Mouse (Mus musculus): ENCODE data around the gene Rfx2. TPM values are rescaled to one million over a fixed set of nuclear protein-coding genes. Genes with fewer than 3 reads are reported as not detected.

The Rfx2 gene
- polyA plus RNA-seq, 1 experiment = 13.6 TPM

DNA sequence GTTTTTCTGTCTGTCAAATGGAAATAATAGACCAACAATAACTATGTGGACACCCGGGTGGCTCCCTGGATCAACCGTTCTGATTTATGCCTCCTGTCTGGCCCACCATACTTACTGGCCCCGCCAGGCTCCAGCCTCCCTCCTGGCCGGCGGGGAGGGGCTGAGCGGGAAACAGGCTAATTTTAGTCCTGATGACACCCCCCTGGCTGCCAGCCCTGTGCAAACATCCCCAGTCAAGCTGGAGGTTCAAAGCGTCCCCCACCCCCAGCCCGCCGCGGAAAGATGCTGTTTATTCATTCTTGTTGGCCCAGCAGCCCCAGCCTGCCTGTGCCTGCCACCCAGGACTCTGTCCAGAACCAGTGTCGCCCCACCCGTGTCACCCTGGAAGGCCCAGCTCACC, 102.7 kb downstream of the Rfx2 start:
- Histone ChIP-seq H3K36me3 (ENCODE audit: control insufficient read depth, insufficient read depth, low read length) (peaks cover 5% of the 10 kb centered on the region; the same call in 1 of the 2 replicates), H3K4me3 (ENCODE audit: extremely low read depth, insufficient read depth, insufficient read length) (no peak overlapping the region), H3K4me1 (ENCODE audit: control insufficient read depth, insufficient read depth, insufficient read length) (no peaks in the 10 kb centered on the region), H3K27me3 (ENCODE audit: control insufficient read depth, insufficient read depth, low read length) (no peaks in the 10 kb centered on the region), H3K27ac (ENCODE audit: insufficient read depth, low read length) (no peak overlapping the region)
- WGBS = 37% methylated on average over 12 of the region's 12 CpGs
- TF ChIP-seq CTCF (IDR thresholded peaks at IDR 0.05; ENCODE audit: extremely low read depth, insufficient read depth, insufficient read length, insufficient replicate concordance) (no peak), POLR2A (IDR thresholded peaks at IDR 0.05; ENCODE audit: low read depth, low read length) (no peak)
- no peak for DNase-seq (ENCODE audit: low read depth in 1 of 2, low spot score in 2 of 2)

DNA sequence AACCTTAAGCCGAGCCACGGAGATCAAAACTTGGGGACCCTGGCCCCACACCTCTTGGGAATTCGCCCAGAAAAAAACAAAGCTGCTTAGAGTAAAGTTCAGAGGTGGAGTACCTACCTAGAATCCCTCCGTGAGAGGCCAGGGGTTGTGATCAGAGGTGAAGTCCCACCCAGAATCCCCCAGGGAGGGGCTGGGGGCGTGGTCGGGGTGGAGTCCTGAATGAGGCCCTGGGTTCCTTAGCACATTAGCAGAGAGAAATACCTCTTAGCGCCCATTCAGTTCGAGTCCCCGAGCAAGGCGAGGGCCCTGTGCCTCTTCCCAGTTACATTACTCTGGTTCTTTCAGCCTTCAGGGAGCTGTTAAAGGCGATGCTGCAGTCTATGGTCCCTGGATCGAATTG, 103.2 kb downstream of the Rfx2 start:
- Histone ChIP-seq H3K27ac (ENCODE audit: insufficient read depth, low read length) (no peak overlapping the region), H3K4me1 (ENCODE audit: control insufficient read depth, insufficient read depth, insufficient read length) (no peaks in the 10 kb centered on the region), H3K27me3 (ENCODE audit: control insufficient read depth, insufficient read depth, low read length) (no peaks in the 10 kb centered on the region), H3K36me3 (ENCODE audit: control insufficient read depth, insufficient read depth, low read length) (peaks cover 9% of the 10 kb centered on the region), H3K4me3 (ENCODE audit: extremely low read depth, insufficient read depth, insufficient read length) (no peak overlapping the region)
- DNase-seq (ENCODE audit: low read depth in 1 of 2, low spot score in 2 of 2) = no peak
- TF ChIP-seq POLR2A (IDR thresholded peaks at IDR 0.05; ENCODE audit: low read depth, low read length) = no peak
- TF ChIP-seq CTCF (IDR thresholded peaks at IDR 0.05; ENCODE audit: extremely low read depth, insufficient read depth, insufficient read length, insufficient replicate concordance) = no peak
- WGBS = 33% methylated on average over 12 of the region's 12 CpGs

GRCm38 (mm10) chr17:56727029-56727649, 103.7 kb downstream of the Rfx2 start:
- H3K36me3 ChIP-seq (ENCODE audit: control insufficient read depth, insufficient read depth, low read length) = peaks cover 10% of the 10 kb centered on the region
- no peak overlapping the region for H3K4me3 ChIP-seq (ENCODE audit: extremely low read depth, insufficient read depth, insufficient read length)
- DNase-seq (ENCODE audit: low read depth in 1 of 2, low spot score in 2 of 2) = no peak
- H3K27me3 ChIP-seq (ENCODE audit: control insufficient read depth, insufficient read depth, low read length) = no peaks in the 10 kb centered on the region
- 54% methylated on average over 7 of the region's 7 CpGs for WGBS
- no peak overlapping the region for H3K27ac ChIP-seq (ENCODE audit: insufficient read depth, low read length)
- TF ChIP-seq CTCF (IDR thresholded peaks at IDR 0.05; ENCODE audit: extremely low read depth, insufficient read depth, insufficient read length, insufficient replicate concordance) (no peak), POLR2A (IDR thresholded peaks at IDR 0.05; ENCODE audit: low read depth, low read length) (no peak)
- H3K4me1 ChIP-seq (ENCODE audit: control insufficient read depth, insufficient read depth, insufficient read length) = no peaks in the 10 kb centered on the region

Other genes starting within 250 kb of the Rfx2 start
- gene Safb2, start 246.4 kb downstream of the Rfx2 start, polyA plus RNA-seq (2012; rRNA removed) = 152 and 157 TPM in 2 replicates
- gene Safb, start 246.2 kb downstream of the Rfx2 start, polyA plus RNA-seq (2012; rRNA removed) = 103 and 105 TPM in 2 replicates
- 101 and 140 TPM in 2 replicates for gene 2410015M20Rik, start 221.2 kb downstream of the Rfx2 start, polyA plus RNA-seq (2012; rRNA removed)
- 2,050 and 3,346 TPM in 2 replicates for gene Rpl36, start 217.6 kb downstream of the Rfx2 start, polyA plus RNA-seq (2012; rRNA removed)
- gene Lonp1, start 204.1 kb downstream of the Rfx2 start, polyA plus RNA-seq (2012; rRNA removed) = 35.2 and 44.9 TPM in 2 replicates
- gene Catsperd, start 202.9 kb downstream of the Rfx2 start, polyA plus RNA-seq (2012; rRNA removed) = 0.14 and 0.28 TPM in 2 replicates
- 72.6 and 89.6 TPM in 2 replicates for gene Ranbp3, start 157.7 kb downstream of the Rfx2 start, polyA plus RNA-seq (2012; rRNA removed)
- 181 and 252 TPM in 2 replicates for gene Ndufa11, start 113.2 kb downstream of the Rfx2 start, polyA plus RNA-seq (2012; rRNA removed)
- 20.3 and 33.9 TPM in 2 replicates for gene Vmac, start 113.0 kb downstream of the Rfx2 start, polyA plus RNA-seq (2012; rRNA removed)
- 1.3 and 2.4 TPM in 2 replicates for gene Nrtn, start 73.5 kb downstream of the Rfx2 start, polyA plus RNA-seq (2012; rRNA removed)
- 98.4 and 128 TPM in 2 replicates for gene Dus3l, start 66.3 kb downstream of the Rfx2 start, polyA plus RNA-seq (2012; rRNA removed)
- 3.3 and 4.7 TPM in 2 replicates for gene Prr22, start 60.8 kb downstream of the Rfx2 start, polyA plus RNA-seq (2012; rRNA removed)
- gene Acsbg2, start 43.4 kb upstream of the Rfx2 start, polyA plus RNA-seq (2012; rRNA removed) = not detected in 2 replicates
- gene 1700061G19Rik, start 44.5 kb upstream of the Rfx2 start, polyA plus RNA-seq (2012; rRNA removed) = 0.09 and 0.21 TPM in 2 replicates
- 36.2 and 46.1 TPM in 2 replicates for gene Mllt1, start 104.4 kb upstream of the Rfx2 start, polyA plus RNA-seq (2012; rRNA removed)
- not detected in 2 replicates for gene Acer1, start 151.1 kb upstream of the Rfx2 start, polyA plus RNA-seq (2012; rRNA removed)
- gene Clpp, start 159.3 kb upstream of the Rfx2 start, polyA plus RNA-seq (2012; rRNA removed) = 66.7 and 103 TPM in 2 replicates
- gene Alkbh7, start 166.3 kb upstream of the Rfx2 start, polyA plus RNA-seq (2012; rRNA removed) = 20.3 and 22.3 TPM in 2 replicates
- not detected in 2 replicates for gene Pspn, start 169.0 kb upstream of the Rfx2 start, polyA plus RNA-seq (2012; rRNA removed)
- gene Gtf2f1, start 180.3 kb upstream of the Rfx2 start, polyA plus RNA-seq (2012; rRNA removed) = 18.5 and 26.8 TPM in 2 replicates
- 0.07 and 0.12 TPM in 2 replicates for gene Gm17949, start 180.5 kb upstream of the Rfx2 start, polyA plus RNA-seq (2012; rRNA removed)
- 82.8 and 119 TPM in 2 replicates for gene Khsrp, start 200.5 kb upstream of the Rfx2 start, polyA plus RNA-seq (2012; rRNA removed)
- not detected in 2 replicates for gene Slc25a41, start 210.6 kb upstream of the Rfx2 start, polyA plus RNA-seq (2012; rRNA removed)
- gene Crb3, start 228.1 kb upstream of the Rfx2 start, polyA plus RNA-seq (2012; rRNA removed) = 6.3 and 6.8 TPM in 2 replicates
- 10.7 and 13.1 TPM in 2 replicates for gene Slc25a23, start 228.8 kb upstream of the Rfx2 start, polyA plus RNA-seq (2012; rRNA removed)
- gene Dennd1c, start 247.5 kb upstream of the Rfx2 start, polyA plus RNA-seq (2012; rRNA removed) = 94.1 and 116 TPM in 2 replicates